Mouse (Mus musculus): ENCODE results near the gene Eya4.

GRCm38 (mm10) chr10:23189836-23190235 lies 160.8 kb downstream of the Eya4 start:
- TF ChIP-seq CTCF (IDR thresholded peaks at IDR 0.05; ENCODE audit: borderline replicate concordance, insufficient read depth, low read length) (no peak), POLR2A (IDR thresholded peaks at IDR 0.05; ENCODE audit: low read depth, low read length) (no peak)

Data from embryonic fibroblast, embryonic 13.5 days (primary cell).